Mouse (Mus musculus) embryonic facial prominence, embryonic 14.5 days (tissue): ENCODE measurements around the gene Ctrl. TPM values are rescaled to one million over a fixed set of nuclear protein-coding genes. Genes with fewer than 3 reads are reported as not detected.

Experiments used
- ATAC-seq: fragments of 200-750 bp; cut with Nextera tagmentation; 2 replicates; pipeline ENCODE4 v1.8.0; 2017; ENCODE audit warnings: low read depth, moderate number of reproducible peaks, moderate TSS enrichment
- DNase-seq: peaks from one replicate; pipeline ENCODE4 v3.0.0-alpha.2; 2015; ENCODE audit warnings: low spot score
- H3K27ac ChIP-seq: fragments of 300-500 bp; sonication (generic); replicated peaks from 2 replicates; pipeline ENCODE4 v1.5.1; 2014; ENCODE audit warnings: low read depth, mild to moderate bottlenecking, low read length, moderate library complexity
- H3K27me3 ChIP-seq: fragments of 300-500 bp; sonication (generic); replicated peaks from 2 replicates; pipeline ENCODE4 v1.6.1; 2014; ENCODE audit warnings: low read length; ENCODE audit not compliant: control insufficient read depth, insufficient read depth
- H3K36me3 ChIP-seq: fragments of 300-500 bp; sonication (generic); 2 replicates; pipeline ENCODE4 v1.6.1; 2014; ENCODE audit warnings: low read length, mixed read lengths; ENCODE audit not compliant: control insufficient read depth, insufficient read depth
- H3K4me1 ChIP-seq: fragments of 300-500 bp; sonication (generic); 2 replicates; pipeline ENCODE4 v1.6.1; 2014; ENCODE audit warnings: antibody characterized with exemption, low read length; ENCODE audit not compliant: control insufficient read depth, insufficient read depth
- H3K4me2 ChIP-seq: fragments of 300-500 bp; sonication (generic); 2 replicates; pipeline ENCODE4 v1.6.1; 2014; ENCODE audit warnings: low read depth, mild to moderate bottlenecking, low read length, moderate library complexity, mixed read lengths
- H3K4me3 ChIP-seq: fragments of 300-500 bp; sonication (generic); 2 replicates; pipeline ENCODE4 v1.5.1; 2014; ENCODE audit warnings: low read depth, mild to moderate bottlenecking, low read length
- H3K9ac ChIP-seq: fragments of 300-500 bp; sonication (generic); 2 replicates; pipeline ENCODE4 v1.6.1; 2014; ENCODE audit warnings: low read depth, mild to moderate bottlenecking, low read length, moderate library complexity, mixed read lengths
- H3K9me3 ChIP-seq: fragments of 300-500 bp; sonication (generic); 2 replicates; pipeline ENCODE4 v1.6.1; 2016; ENCODE audit warnings: low read length; ENCODE audit not compliant: control insufficient read depth
- WGBS: fragments of 180-500 bp; shearing (Covaris S2); extraction: QIAGEN DNeasy Blood & Tissue Kit; methylation state at CpG from one replicate; pipeline ENCODE4 v1.1.7; 2014; 5-methylcytosine and 5-hydroxymethylcytosine counted together
- polyA plus RNA-seq: library from polyadenylated mRNA; unstranded; fragments of >200 nt; fragmentation: Nextera tagmentation; extraction: Ambion mirVana; gene quantifications from 2 replicates; pipeline ENCODE4 v1.2.1, GENCODE M21; 2014

Ctrl gene
- polyA plus RNA-seq, 1 experiment from 2014 or later, result 0.57 TPM

GRCm38 (mm10) chr8:105965905-105966341, 32.3 kb upstream of the Ctrl start, which contains the start of gene Slc12a4:
Gene Slc12a4 (minus strand): TSS chr8:105966097.
- 2% methylated on average over 16 of the region's 47 CpGs for WGBS
- Histone ChIP-seq H3K9me3 (no peaks in the 10 kb centered on the region), H3K36me3 (no peaks in the 10 kb centered on the region), H3K4me2 (peak within 1 kb of the TSS; percentile 76), H3K4me3 (peak within 1 kb of the TSS; percentile 85), H3K9ac (peak within 1 kb of the TSS; percentile 94), H3K27ac (peak within 1 kb of the TSS; percentile 95), H3K4me1 (peaks cover 19% of the 10 kb centered on the region), H3K27me3 (no peaks in the 10 kb centered on the region)
- ATAC-seq (peak; percentile 91), DNase-seq (peak; percentile 94)

GRCm38 (mm10) chr8:105965266-105965904, 31.7 kb upstream of the Ctrl start:
- ATAC-seq, result peak; percentile 83
- WGBS, result 1% methylated on average over 27 of the region's 40 CpGs
- peak; percentile 87 for DNase-seq

GRCm38 (mm10) chr8:105964506-105965265, 31.0 kb upstream of the Ctrl start:
- peak overlapping the region; percentile 95; the same call in 1 of the 2 replicates for H3K27ac ChIP-seq
- H3K9me3 ChIP-seq, result no peaks in the 10 kb centered on the region
- 0 out of 2 replicates have a peak, but pooled peaks cover 8% of the 10 kb centered on the region for H3K36me3 ChIP-seq
- DNase-seq (no peak), ATAC-seq (no peak)
- WGBS, result 47% methylated on average over 12 of the region's 12 CpGs
- peaks cover 19% of the 10 kb centered on the region for H3K4me1 ChIP-seq
- no peaks in the 10 kb centered on the region for H3K27me3 ChIP-seq
- H3K4me3 ChIP-seq, result peak overlapping the region; percentile 85
- peak overlapping the region; percentile 94 for H3K9ac ChIP-seq
- peak overlapping the region; percentile 76 for H3K4me2 ChIP-seq

More at GRCm38 (mm10) chr8:105965266-105965904, 31.7 kb upstream of the Ctrl start:
- Histone ChIP-seq H3K9ac (peak overlapping the region; percentile 94), H3K4me1 (peaks cover 19% of the 10 kb centered on the region), H3K9me3 (no peaks in the 10 kb centered on the region), H3K27ac (peak overlapping the region; percentile 95), H3K27me3 (no peaks in the 10 kb centered on the region), H3K36me3 (0 out of 2 replicates have a peak, but pooled peaks cover 2% of the 10 kb centered on the region), H3K4me3 (peak overlapping the region; percentile 85), H3K4me2 (peak overlapping the region; percentile 76)

- H3K27me3 ChIP-seq, result no peaks in the 10 kb centered on the region
- no peak overlapping the region for H3K4me2 ChIP-seq
- H3K36me3 ChIP-seq, result peaks cover 31% of the 10 kb centered on the region
- DNase-seq (no peak), ATAC-seq (no peak)
- H3K4me3 ChIP-seq, result no peak overlapping the region
- no peaks in the 10 kb centered on the region for H3K9me3 ChIP-seq
- no peak overlapping the region for H3K27ac ChIP-seq
- peaks cover 13% of the 10 kb centered on the region for H3K4me1 ChIP-seq
- H3K9ac ChIP-seq, result no peak overlapping the region
- 86% methylated on average over 10 of the region's 10 CpGs for WGBS
Observed at GRCm38 (mm10) chr8:105961536-105961935, 27.9 kb upstream of the Ctrl start.

- Histone ChIP-seq H3K4me1 (peaks cover 13% of the 10 kb centered on the region; the same call in 1 of the 2 replicates), H3K4me2 (no peak overlapping the region), H3K4me3 (no peak overlapping the region), H3K27ac (no peak overlapping the region), H3K27me3 (no peaks in the 10 kb centered on the region), H3K9me3 (no peaks in the 10 kb centered on the region), H3K36me3 (peaks cover 35% of the 10 kb centered on the region), H3K9ac (no peak overlapping the region)
- no peak for ATAC-seq
- 72% methylated on average over 14 of the region's 14 CpGs for WGBS
- no peak for DNase-seq
Observed at GRCm38 (mm10) chr8:105961101-105961500, 27.4 kb upstream of the Ctrl start.

GRCm38 (mm10) chr8:105959350-105959749, 25.7 kb upstream of the Ctrl start:
- no peak overlapping the region for H3K9ac ChIP-seq
- no peaks in the 10 kb centered on the region for H3K27me3 ChIP-seq
- no peak overlapping the region for H3K27ac ChIP-seq
- no peaks in the 10 kb centered on the region for H3K9me3 ChIP-seq
- peaks cover 51% of the 10 kb centered on the region for H3K36me3 ChIP-seq
- peaks cover 6% of the 10 kb centered on the region; the same call in 1 of the 2 replicates for H3K4me1 ChIP-seq
- 73% methylated on average over 7 of the region's 7 CpGs for WGBS
- peak; percentile 38; the same call in 1 of the 2 replicates for ATAC-seq
- DNase-seq, result peak; percentile 56
- H3K4me3 ChIP-seq, result no peak overlapping the region
- H3K4me2 ChIP-seq, result no peak overlapping the region

GRCm38 (mm10) chr8:105957813-105958212, 24.2 kb upstream of the Ctrl start:
- H3K4me2 ChIP-seq, result no peak overlapping the region
- no peaks in the 10 kb centered on the region for H3K9me3 ChIP-seq
- no peak for ATAC-seq
- no peaks in the 10 kb centered on the region for H3K4me1 ChIP-seq
- WGBS, result 59% methylated on average over 2 of the region's 4 CpGs
- no peak overlapping the region for H3K27ac ChIP-seq
- H3K27me3 ChIP-seq, result no peaks in the 10 kb centered on the region
- H3K9ac ChIP-seq, result no peak overlapping the region
- peaks cover 66% of the 10 kb centered on the region for H3K36me3 ChIP-seq
- DNase-seq, result no peak
- H3K4me3 ChIP-seq, result no peak overlapping the region

GRCm38 (mm10) chr8:105956556-105956955, 22.9 kb upstream of the Ctrl start:
- H3K4me3 ChIP-seq, result no peak overlapping the region
- H3K4me1 ChIP-seq, result no peaks in the 10 kb centered on the region
- H3K9ac ChIP-seq, result no peak overlapping the region
- ATAC-seq (no peak), DNase-seq (no peak)
- H3K9me3 ChIP-seq, result no peaks in the 10 kb centered on the region
- H3K27me3 ChIP-seq, result no peaks in the 10 kb centered on the region
- H3K36me3 ChIP-seq, result peaks cover 79% of the 10 kb centered on the region
- 89% methylated on average over 4 of the region's 4 CpGs for WGBS
- no peak overlapping the region for H3K4me2 ChIP-seq
- no peak overlapping the region for H3K27ac ChIP-seq
